Mouse (Mus musculus): ENCODE data around the gene Stub1. TPM values are rescaled to one million over a fixed set of nuclear protein-coding genes. Genes with fewer than 3 reads are reported as not detected.
"Not testable (repeated sequence)": the region's sequence is repeated elsewhere in the genome, so short reads cannot be mapped to it uniquely, and the experiment has no call there.

Stub1 gene
- polyA plus RNA-seq, 1 experiment from 2014 or later = 325 TPM

GRCm38 (mm10) chr17:25875171-25876136, 42.2 kb upstream of the Stub1 start:
- no peaks in the 10 kb centered on the region for H3K27me3 ChIP-seq
- H3K9me3 ChIP-seq = no peaks in the 10 kb centered on the region
- peak overlapping the region; percentile 80 for H3K4me3 ChIP-seq
- H3K36me3 ChIP-seq = peaks cover 22% of the 10 kb centered on the region
- peaks cover 36% of the 10 kb centered on the region for H3K4me1 ChIP-seq (replicated peaks)
- peak; percentile 93 for ATAC-seq (ENCODE audit: low FRiP score)
- WGBS = 2% methylated on average over 59 of the region's 59 CpGs
- H3K9ac ChIP-seq = peak overlapping the region; percentile 87
- peak overlapping the region; percentile 97 for H3K27ac ChIP-seq
- peak overlapping the region; percentile 96 for H3K4me2 ChIP-seq

- H3K4me3 ChIP-seq = peak within 1 kb of the TSS; percentile 80
- H3K4me2 ChIP-seq = peak within 1 kb of the TSS; percentile 96
- H3K36me3 ChIP-seq = peaks cover 21% of the 10 kb centered on the region
- under 1% methylated on average over 25 of the region's 25 CpGs for WGBS
- peak within 1 kb of the TSS; percentile 87 for H3K9ac ChIP-seq
- H3K9me3 ChIP-seq = no peaks in the 10 kb centered on the region
- peak within 1 kb of the TSS; percentile 97 for H3K27ac ChIP-seq
- peaks cover 29% of the 10 kb centered on the region for H3K4me1 ChIP-seq (replicated peaks)
- H3K27me3 ChIP-seq = no peaks in the 10 kb centered on the region
- ATAC-seq (ENCODE audit: low FRiP score) = peak; percentile 69
Measured at GRCm38 (mm10) chr17:25874721-25875170, 41.5 kb upstream of the Stub1 start, which contains the start of gene Mettl26. Gene Mettl26, plus strand, starts transcription at chr17:25875074.

GRCm38 (mm10) chr17:25874148-25874720, 41.0 kb upstream of the Stub1 start:
- no peaks in the 10 kb centered on the region for H3K9me3 ChIP-seq
- H3K4me3 ChIP-seq = peak overlapping the region; percentile 80
- H3K4me1 ChIP-seq (replicated peaks) = peaks cover 30% of the 10 kb centered on the region
- H3K4me2 ChIP-seq = peak overlapping the region; percentile 96
- peak overlapping the region; percentile 97 for H3K27ac ChIP-seq
- WGBS = 7% methylated on average over 14 of the region's 14 CpGs
- no peaks in the 10 kb centered on the region for H3K27me3 ChIP-seq
- ATAC-seq (ENCODE audit: low FRiP score) = no peak
- peaks cover 17% of the 10 kb centered on the region for H3K36me3 ChIP-seq
- peak overlapping the region; percentile 87 for H3K9ac ChIP-seq

- H3K4me3 ChIP-seq = peak overlapping the region; percentile 80
- H3K9me3 ChIP-seq = no peaks in the 10 kb centered on the region
- peak overlapping the region; percentile 87 for H3K9ac ChIP-seq
- peak overlapping the region; percentile 96 for H3K4me2 ChIP-seq
- peaks cover 10% of the 10 kb centered on the region for H3K36me3 ChIP-seq
- ATAC-seq (ENCODE audit: low FRiP score) = no peak
- peaks cover 35% of the 10 kb centered on the region for H3K4me1 ChIP-seq (replicated peaks)
- 79% methylated on average over 11 of the region's 11 CpGs for WGBS
- H3K27ac ChIP-seq = peak overlapping the region; percentile 97
- no peaks in the 10 kb centered on the region for H3K27me3 ChIP-seq
Measured at GRCm38 (mm10) chr17:25873405-25874147, 40.4 kb upstream of the Stub1 start.

- peaks cover 1% of the 10 kb centered on the region for H3K36me3 ChIP-seq
- no peaks in the 10 kb centered on the region for H3K9me3 ChIP-seq
- H3K4me3 ChIP-seq = no peak overlapping the region
- peaks cover under 1% of the 10 kb centered on the region; the same call in 1 of the 2 replicates for H3K27me3 ChIP-seq
- H3K9ac ChIP-seq = no peak overlapping the region
- WGBS = 84% methylated on average over 3 of the region's 3 CpGs
- H3K4me2 ChIP-seq = no peak overlapping the region
- no peak overlapping the region for H3K27ac ChIP-seq
- no peak for ATAC-seq (ENCODE audit: low FRiP score)
- H3K4me1 ChIP-seq (replicated peaks) = peaks cover 39% of the 10 kb centered on the region
Measured at GRCm38 (mm10) chr17:25872676-25873075, 39.5 kb upstream of the Stub1 start.

- H3K9ac ChIP-seq; H3K36me3 ChIP-seq; ATAC-seq (ENCODE audit: low FRiP score); H3K27ac ChIP-seq; H3K27me3 ChIP-seq; H3K9me3 ChIP-seq; H3K4me3 ChIP-seq; H3K4me2 ChIP-seq: not testable (repeated sequence)
- peaks cover 35% of the 10 kb centered on the region for H3K4me1 ChIP-seq (replicated peaks)
Measured at GRCm38 (mm10) chr17:25871566-25871965, 38.4 kb upstream of the Stub1 start.

- Histone ChIP-seq H3K36me3 (no peaks in the 10 kb centered on the region), H3K27ac (no peak overlapping the region), H3K9ac (no peak overlapping the region), H3K4me2 (no peak overlapping the region), H3K9me3 (no peaks in the 10 kb centered on the region), H3K4me1 (replicated peaks) (peaks cover 26% of the 10 kb centered on the region), H3K27me3 (peaks cover 3% of the 10 kb centered on the region), H3K4me3 (no peak overlapping the region)
- 86% methylated on average over 2 of the region's 2 CpGs for WGBS
- no peak for ATAC-seq (ENCODE audit: low FRiP score)
Measured at GRCm38 (mm10) chr17:25869954-25870353, 36.8 kb upstream of the Stub1 start.

- Histone ChIP-seq H3K9me3 (no peaks in the 10 kb centered on the region), H3K9ac (no peak overlapping the region), H3K4me2 (no peak overlapping the region), H3K4me1 (replicated peaks) (peaks cover 26% of the 10 kb centered on the region), H3K36me3 (no peaks in the 10 kb centered on the region), H3K27me3 (peaks cover 3% of the 10 kb centered on the region), H3K27ac (no peak overlapping the region), H3K4me3 (no peak overlapping the region)
- whole genome bisulfite sequencing = 89% methylated on average over 8 of the region's 8 CpGs
- no peak for ATAC-seq (ENCODE audit: low FRiP score)
Measured at GRCm38 (mm10) chr17:25869498-25869897, 36.3 kb upstream of the Stub1 start.

GRCm38 (mm10) chr17:25868601-25869191, 35.5 kb upstream of the Stub1 start, which contains the start of gene Mcrip2:
Gene Mcrip2, minus strand, starts transcription at chr17:25868764.
- 0% methylated on average over 24 of the region's 24 CpGs for WGBS
- no peaks in the 10 kb centered on the region for H3K36me3 ChIP-seq
- H3K27me3 ChIP-seq = peaks cover 3% of the 10 kb centered on the region
- H3K27ac ChIP-seq = peak within 1 kb of the TSS; percentile 49
- H3K9ac ChIP-seq = peak within 1 kb of the TSS; percentile 86
- peak; percentile 83 for ATAC-seq (ENCODE audit: low FRiP score)
- H3K4me2 ChIP-seq = peak within 1 kb of the TSS; percentile 98
- peaks cover 18% of the 10 kb centered on the region for H3K4me1 ChIP-seq (replicated peaks)
- H3K4me3 ChIP-seq = peak within 1 kb of the TSS; percentile 66
- H3K9me3 ChIP-seq = no peaks in the 10 kb centered on the region

GRCm38 (mm10) chr17:25867836-25868600, 34.8 kb upstream of the Stub1 start:
- peaks cover 3% of the 10 kb centered on the region for H3K27me3 ChIP-seq
- H3K9me3 ChIP-seq = no peaks in the 10 kb centered on the region
- peak; percentile 43 for ATAC-seq (ENCODE audit: low FRiP score)
- H3K4me1 ChIP-seq (replicated peaks) = peaks cover 17% of the 10 kb centered on the region
- peak overlapping the region; percentile 49; the same call in 1 of the 2 replicates for H3K27ac ChIP-seq
- peak overlapping the region; percentile 86 for H3K9ac ChIP-seq
- peak overlapping the region; percentile 98 for H3K4me2 ChIP-seq
- H3K36me3 ChIP-seq = no peaks in the 10 kb centered on the region
- peak overlapping the region; percentile 66 for H3K4me3 ChIP-seq
- WGBS = 2% methylated on average over 42 of the region's 42 CpGs

- Histone ChIP-seq H3K4me2 (peak overlapping the region; percentile 98), H3K9ac (peak overlapping the region; percentile 86), H3K4me1 (replicated peaks) (peaks cover 17% of the 10 kb centered on the region), H3K4me3 (peak overlapping the region; percentile 66), H3K36me3 (no peaks in the 10 kb centered on the region), H3K27ac (no peak overlapping the region), H3K27me3 (peaks cover 3% of the 10 kb centered on the region), H3K9me3 (no peaks in the 10 kb centered on the region)
- 22% methylated on average over 7 of the region's 7 CpGs for WGBS
- no peak for ATAC-seq (ENCODE audit: low FRiP score)
Measured at GRCm38 (mm10) chr17:25867509-25867835, 34.3 kb upstream of the Stub1 start.

All from hindbrain, embryonic 13.5 days (tissue).